Mouse (Mus musculus) ES-CJ7 (cell line): Measurements from ENCODE around the gene Gm28035.
A peak's percentile ranks its signal among the peaks of the same experiment; 100 is the strongest.

Source experiments
- DNase-seq: peaks from one replicate; pipeline ENCODE4 v3.0.0; 2011; ENCODE audit warnings: low read depth, low spot score

The Gm28035 gene

GRCm38 (mm10) chr2:30299525-30299924 lies 59.2 kb downstream of the Gm28035 start:
- DNase-seq = no peak

GRCm38 (mm10) chr2:30299966-30300365 lies 59.6 kb downstream of the Gm28035 start:
- DNase-seq = no peak

DNA sequence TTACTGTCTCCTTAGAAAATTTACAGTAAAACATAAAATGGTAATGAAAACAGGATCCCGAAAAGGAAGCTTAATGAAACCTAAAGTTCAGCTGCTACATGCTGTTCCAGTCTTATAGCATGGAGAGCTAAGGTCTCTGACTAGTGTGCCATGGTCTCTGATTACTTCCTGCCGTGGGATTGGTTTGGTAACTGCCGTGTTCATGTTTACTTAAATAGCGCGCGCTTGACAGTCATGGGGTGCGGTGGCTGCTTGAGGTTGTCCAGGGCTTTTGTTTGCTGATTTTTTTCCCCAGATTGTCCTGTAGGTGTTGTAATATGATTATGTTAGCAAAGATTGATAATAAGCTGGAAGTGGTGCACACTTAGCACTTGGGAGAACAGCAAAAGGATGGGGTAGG lies 65.7 kb downstream of the Gm28035 start:
- no peak for DNase-seq

GRCm38 (mm10) chr2:30309351-30309750 lies 69.0 kb downstream of the Gm28035 start:
- DNase-seq = no peak

DNA sequence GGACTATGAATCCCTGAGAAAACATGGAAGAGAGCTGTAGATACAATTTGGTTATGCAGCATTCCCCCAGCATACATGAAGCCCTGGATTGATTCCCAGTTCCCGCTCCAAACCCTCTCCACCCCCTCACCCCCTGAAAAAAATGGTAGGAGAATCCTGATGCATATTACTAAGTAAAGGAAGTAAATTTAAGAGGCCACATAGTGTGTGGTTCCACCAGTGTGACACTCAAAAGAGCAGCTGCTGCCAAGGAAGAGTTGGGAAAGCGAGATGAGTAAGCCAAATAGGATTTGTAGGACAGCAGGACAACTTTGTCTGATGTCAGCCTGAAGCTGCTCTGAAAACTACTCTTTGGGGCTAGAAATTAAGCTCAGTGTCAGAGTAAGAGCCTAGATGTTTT lies 71.1 kb downstream of the Gm28035 start:
- no peak for DNase-seq

GRCm38 (mm10) chr2:30316136-30316535 lies 75.8 kb downstream of the Gm28035 start:
- DNase-seq = peak; percentile 46

GRCm38 (mm10) chr2:30316955-30317354 lies 76.6 kb downstream of the Gm28035 start:
- no peak for DNase-seq

DNA sequence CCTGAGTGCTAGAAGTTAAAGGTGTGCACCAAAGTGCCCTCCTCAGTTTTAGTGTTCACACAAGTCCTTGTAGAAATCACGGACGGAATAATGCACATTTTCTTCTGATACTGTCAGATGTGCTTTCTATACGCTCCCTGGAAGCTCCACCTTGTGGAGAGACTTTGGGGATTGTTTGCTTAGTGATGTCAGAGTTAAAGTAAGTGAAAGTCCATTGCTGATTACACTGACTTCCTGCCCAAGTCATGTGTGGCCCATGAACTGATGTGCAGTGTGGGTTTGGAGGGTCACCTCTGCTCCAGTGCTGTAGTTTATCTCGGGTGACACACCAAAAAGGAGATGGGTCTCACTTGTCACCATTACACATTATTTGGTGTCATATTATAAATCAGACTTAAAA lies 78.9 kb downstream of the Gm28035 start:
- no peak for DNase-seq

DNA sequence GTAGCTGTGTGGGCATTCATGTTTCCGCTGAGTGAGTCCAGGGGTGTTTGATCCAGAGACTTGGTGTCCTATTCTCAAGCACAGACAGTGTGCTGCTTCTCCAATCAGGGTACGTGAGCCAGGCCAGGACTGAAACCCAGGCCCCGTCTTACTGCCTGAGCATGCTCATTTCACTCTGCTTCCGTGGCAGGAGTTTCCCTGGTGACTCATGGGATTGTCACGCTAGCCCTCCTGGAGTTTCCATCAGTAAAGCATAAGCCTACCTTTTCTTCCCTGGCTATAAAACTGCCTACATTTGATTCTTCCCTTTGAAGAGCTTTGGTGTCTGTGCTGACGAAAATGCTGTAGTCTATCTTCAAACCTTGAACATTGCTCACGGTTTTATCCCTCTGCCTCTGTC lies 82.7 kb downstream of the Gm28035 start:
- no peak for DNase-seq

DNA sequence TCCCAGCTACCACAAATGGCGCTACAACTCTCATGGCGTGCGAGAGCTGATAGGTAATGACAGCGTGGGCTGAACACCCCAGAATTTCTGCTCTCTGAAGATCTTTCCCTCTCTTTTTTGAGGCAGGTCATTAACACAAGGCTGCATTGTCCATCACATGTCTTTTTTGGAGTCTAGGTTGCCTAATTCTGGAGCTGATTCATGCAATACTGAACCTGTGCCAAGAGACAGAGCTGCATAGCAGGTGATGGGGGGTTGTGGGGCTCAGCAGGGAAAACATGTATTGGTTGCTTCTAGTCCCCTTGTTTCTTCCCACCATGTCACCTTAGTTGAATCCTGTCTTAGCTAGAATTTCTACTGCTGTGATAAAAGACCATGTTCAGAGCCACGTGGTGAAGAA lies 84.9 kb downstream of the Gm28035 start:
- DNase-seq = no peak

GRCm38 (mm10) chr2:30327276-30327675 lies 86.9 kb downstream of the Gm28035 start:
- no peak for DNase-seq

GRCm38 (mm10) chr2:30328791-30329190 lies 88.4 kb downstream of the Gm28035 start:
- DNase-seq = no peak
